Mouse (Mus musculus): Measurements from ENCODE around the gene Arap1.

Arap1 gene

GRCm38 (mm10) chr7:101347767-101348270, at the start of gene Arap1:
Gene Arap1 (plus strand): TSS chr7:101348067.
- DNase-seq = no peak

GRCm38 (mm10) chr7:101298375-101298774, 49.5 kb upstream of the Arap1 start:
- DNase-seq = no peak

DNA sequence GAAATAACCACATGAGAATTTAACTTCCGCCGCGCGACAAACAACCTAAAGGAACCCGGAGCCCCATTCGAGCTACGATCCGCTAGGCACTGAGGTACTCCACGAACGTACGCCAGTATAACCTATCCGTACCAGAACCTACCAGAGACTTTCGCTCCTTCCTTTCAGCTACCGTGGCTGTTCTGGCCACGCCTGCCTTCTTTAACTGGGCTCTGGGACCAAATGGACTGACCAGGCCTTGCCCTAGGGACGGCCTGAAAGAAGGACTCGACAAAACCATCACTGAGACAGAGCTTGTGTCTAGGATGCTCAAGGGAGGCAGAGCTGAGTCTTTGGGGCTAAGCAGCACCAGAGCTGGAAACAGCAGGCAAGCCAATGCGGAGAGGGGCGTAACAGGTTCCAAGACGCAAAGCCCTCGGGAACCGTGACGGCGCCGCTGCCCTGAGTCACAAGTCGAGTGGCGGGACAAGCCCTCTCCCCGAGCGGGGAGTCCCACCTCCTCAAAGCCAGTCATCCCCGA, 46.4 kb upstream of the Arap1 start:
- no peak for DNase-seq

GRCm38 (mm10) chr7:101301881-101302456, 45.9 kb upstream of the Arap1 start, which contains the start of gene Atg16l2:
Gene Atg16l2 (minus strand): TSS chr7:101302251.
- DNase-seq = peak; percentile 94

DNA sequence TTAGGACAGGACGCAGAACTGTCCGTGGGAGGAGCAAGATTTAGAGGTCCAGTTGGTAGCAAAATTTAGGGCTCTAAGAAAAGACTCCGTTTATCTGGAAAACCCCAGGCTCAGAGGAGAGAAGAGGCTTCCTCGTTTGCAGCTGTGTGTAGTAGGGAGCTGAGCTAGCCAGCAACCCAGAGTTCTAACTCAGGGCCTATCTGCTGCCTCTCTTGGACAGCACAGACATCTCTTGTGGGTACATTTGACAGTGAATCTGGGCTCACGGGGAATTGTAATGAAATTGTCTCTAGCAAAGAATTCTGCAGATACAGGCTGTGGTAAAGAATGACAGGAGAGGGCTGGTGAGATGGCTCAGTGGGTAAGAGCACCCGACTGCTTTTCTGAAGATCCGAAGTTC, 45.2 kb upstream of the Arap1 start:
- no peak for DNase-seq

- no peak for DNase-seq
Measured at GRCm38 (mm10) chr7:101306841-101307240, 41.0 kb upstream of the Arap1 start.

DNA sequence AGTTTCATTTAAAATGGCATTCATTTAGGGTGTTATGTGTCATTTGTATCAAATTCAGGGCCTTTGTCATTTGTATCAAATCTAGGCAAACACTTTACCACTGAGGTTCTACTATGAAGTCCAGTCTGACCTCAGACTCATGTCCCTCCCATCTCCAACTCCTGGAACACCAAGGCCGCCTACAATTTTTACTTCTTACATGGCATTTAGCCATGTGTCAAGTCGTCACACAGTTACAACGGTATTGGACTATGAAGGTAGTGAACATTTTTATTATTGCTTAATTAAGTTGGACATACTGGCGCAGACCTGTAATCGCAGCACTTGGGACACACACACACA, 37.9 kb upstream of the Arap1 start:
- DNase-seq = no peak

DNA sequence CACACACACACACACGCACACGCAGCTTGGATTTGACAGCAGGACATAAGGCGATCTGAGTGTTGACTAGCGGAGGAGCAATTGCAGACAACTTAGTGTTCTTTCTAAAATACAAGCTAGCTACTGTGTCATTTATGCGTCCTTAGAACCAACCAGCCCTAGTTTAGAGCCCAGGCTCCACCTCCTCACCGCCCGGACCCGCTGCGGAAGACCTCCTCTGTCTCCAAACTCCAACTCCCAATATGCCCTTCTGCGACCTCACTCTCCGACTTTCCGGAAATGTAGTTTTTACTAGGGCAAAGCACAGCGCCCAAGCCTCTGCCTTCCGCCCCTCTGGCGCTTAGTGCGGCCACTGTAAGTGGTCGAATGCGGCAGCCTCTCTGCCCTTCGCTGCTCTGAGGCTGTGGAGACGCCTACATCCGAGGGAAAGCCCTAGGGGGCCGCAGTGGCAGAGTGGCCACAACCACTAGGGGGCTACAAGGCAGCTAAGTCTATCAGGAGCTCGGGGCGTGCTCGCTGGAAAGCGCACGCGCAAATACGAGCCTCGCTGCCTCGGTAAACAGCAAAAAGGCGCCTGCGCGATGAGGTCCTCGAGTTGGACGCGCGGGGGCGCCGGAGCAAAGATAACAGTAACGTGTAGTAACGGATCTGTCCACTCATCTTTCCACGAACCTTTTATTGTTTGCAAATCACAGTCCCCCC, 37.4 kb upstream of the Arap1 start:
- peak; percentile 99 for DNase-seq

- no peak for DNase-seq
Measured at GRCm38 (mm10) chr7:101311061-101311460, 36.8 kb upstream of the Arap1 start.

DNA sequence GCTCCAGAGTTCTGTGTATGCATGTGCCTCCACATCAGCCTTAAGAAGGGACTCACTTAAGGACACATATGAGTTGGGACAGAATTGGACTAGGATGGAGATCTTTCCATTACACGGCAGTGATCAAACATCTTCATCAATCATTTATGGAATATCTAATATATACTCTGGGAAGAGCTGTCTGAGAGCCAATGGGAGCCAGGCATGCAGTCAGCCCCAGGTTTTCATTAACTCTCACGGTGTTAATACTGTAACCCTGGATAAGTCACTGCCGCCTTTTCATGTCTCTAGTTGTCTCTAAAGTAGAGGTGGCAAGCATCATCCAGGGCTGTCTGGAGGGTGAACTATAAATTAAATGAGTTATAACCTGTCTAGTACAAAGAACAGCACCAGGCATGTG, 34.8 kb upstream of the Arap1 start:
- DNase-seq = no peak

DNA sequence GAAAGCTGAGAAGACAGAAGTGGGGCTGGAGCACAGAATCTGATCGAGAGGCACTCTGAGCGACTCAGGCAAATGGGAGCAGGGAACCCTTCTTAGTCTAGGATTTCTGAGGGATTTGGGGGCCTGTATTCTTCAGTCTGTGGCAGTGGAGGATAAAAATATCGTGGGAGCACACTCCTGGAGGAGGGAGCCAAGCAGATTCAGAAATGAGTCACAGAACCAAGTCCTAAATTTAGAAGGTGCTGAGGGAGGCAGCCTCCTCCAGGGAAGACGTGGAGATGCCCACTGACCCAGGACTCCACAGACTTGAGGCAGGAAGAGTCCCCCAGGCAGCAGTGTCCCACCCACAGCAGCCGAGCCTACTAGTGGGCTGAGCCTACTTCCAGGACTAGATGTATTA, 33.5 kb upstream of the Arap1 start:
- DNase-seq = no peak

GRCm38 (mm10) chr7:101315699-101316098, 32.2 kb upstream of the Arap1 start:
- no peak for DNase-seq

DNA sequence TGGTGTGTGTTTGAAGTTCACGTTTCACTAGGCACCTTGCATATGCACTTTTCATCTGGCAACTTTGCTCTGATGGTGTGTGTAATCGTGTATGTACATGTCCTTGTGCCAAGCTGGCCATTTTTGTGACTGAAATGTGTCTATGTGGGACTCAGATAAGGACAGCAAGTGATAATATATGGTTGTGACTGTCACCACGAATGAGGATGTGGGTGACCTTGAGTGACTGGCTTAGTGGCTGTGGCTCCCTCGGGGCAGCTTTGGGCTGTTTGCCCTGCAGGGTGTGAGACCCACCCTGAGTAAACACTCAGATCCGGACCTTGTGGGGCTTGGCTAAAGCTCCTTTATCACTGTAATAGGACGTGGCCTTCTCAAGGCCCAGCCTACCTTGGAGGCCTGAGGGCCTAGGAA, 31.3 kb upstream of the Arap1 start:
- no peak for DNase-seq

- DNase-seq = no peak
Measured at GRCm38 (mm10) chr7:101317014-101317413, 30.9 kb upstream of the Arap1 start, which contains the start of gene Stard10. Gene Stard10 (plus strand): TSS chr7:101317086.

DNA sequence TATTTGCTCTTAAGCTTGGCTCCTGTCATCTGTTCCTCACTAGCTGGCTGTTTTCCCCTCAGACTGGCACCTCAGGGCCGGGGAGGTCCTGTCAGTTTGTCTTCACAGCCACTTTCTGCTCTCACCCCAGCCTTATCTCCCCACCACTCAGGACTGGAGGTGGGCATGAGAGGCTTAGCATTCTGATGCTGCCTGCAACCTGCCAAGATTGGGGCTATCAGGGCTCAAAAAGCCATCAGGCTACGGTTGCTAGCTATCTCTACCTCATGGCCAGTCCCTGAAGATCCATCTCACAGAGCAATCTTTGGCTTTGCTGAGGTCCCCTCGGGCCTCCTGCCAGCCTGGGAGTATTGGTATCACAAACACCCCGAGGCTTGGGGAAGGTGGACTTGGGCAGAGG, 29.0 kb upstream of the Arap1 start:
- no peak for DNase-seq

- DNase-seq = no peak
Measured at GRCm38 (mm10) chr7:101319796-101320195, 28.1 kb upstream of the Arap1 start.

DNA sequence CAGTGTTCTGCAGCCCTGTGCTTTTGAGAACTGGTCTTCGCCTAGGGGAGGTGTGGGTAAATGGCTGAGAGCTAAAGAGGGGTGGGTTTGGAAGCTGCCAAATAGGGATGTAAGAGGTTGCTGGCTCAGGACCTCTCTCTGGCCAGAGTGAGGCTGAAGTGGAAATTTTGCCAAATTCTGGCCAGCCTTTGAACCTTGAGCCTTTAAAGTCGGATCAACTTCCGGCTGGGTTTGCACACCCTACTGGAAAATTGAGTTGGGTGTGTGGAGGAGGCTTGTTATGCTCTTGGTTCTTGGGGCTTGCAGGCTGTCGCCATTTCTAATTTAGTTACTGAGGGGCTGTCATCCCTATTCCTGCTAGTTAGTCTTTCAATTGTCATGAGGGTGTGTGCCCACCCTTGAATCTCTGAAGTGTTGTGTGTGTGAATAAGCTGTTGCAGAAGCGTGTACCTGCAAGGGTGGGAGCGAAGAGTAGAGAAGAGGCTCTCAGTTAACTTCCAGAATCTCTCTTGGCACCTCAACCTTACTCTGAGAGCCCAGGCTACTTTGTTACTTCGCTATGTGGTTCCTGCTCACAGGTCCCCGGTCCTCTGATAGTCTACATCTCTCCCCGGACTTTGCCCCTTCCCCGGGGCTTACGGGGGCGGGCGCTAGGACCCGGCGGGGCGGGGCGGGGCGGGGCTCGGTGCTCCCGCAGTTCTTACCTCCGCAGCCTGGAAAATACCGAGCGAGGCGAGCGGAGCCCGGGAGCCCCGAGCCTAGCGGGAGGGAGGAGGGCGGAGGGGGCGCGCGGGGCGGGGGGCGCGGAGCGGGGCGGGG, 27.3 kb upstream of the Arap1 start:
- DNase-seq = no peak

DNA sequence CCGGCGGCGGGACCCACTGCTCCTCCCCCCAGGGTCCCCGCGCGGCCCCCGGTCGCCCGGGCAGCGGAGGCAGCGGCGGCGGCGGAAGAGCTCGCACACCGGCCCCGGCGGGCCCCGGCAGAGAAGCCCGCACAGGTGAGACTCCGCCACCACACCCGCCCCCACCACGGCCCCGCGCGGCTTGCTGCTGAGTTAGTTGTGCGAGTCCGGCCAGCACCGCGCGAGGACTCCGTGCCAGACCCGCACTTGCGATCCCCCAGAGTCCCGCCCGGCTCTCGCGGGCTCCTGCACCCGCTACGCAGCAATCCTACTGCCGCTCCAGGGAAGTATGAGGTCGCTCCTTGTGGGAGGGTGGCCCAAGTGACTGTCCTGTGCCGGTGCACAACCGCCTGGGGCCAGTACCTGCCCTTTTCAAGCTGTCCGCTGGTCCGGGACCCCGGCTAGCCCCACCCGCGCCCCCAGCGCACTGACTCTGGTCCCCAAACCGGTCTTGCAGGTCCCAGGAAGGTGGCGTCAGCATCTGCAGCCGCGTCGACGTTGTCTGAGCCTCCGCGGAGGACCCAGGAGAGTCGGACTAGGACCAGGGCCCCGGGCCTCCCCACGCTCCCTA, 26.5 kb upstream of the Arap1 start:
- DNase-seq = no peak

- DNase-seq = no peak
Measured at GRCm38 (mm10) chr7:101323141-101323594, 24.7 kb upstream of the Arap1 start.

GRCm38 (mm10) chr7:101324142-101324962, 23.5 kb upstream of the Arap1 start:
- DNase-seq = no peak

DNA sequence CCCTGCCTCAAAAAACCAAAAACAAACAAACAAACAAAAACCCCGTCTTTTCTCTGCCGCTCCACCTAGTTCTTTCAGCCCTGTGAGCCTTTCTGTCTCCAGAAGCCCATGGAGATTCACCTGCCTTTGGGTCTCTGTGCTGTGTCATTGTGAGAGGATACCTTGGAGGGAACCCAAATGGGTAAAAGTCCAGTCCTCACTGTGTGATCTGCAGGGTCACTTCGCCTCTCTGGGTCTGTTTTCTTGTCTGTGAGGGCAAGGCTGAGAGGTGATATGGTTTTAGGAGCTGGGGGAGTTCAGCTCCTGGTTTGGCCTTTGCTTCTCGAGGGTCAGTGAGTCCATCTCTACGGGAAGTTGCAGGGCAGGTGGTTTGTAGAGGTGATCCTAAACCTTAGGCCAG, 21.9 kb upstream of the Arap1 start:
- DNase-seq = no peak

- no peak for DNase-seq
Measured at GRCm38 (mm10) chr7:101327263-101327662, 20.6 kb upstream of the Arap1 start.

Measured in cerebellum, adult 11 months (tissue).